Mouse (Mus musculus): ENCODE results near the gene Rnf114. TPM values are rescaled to one million over a fixed set of nuclear protein-coding genes. Genes with fewer than 3 reads are reported as not detected.

Gene Rnf114
- 111 and 118 TPM in 2 replicates for polyA plus RNA-seq (2014; fragmentation: Nextera tagmentation; extraction: Ambion mirVana)

GRCm38 (mm10) chr2:167491757-167492708 lies at the start of gene Rnf114:
TSS of gene Rnf114 (plus strand) at chr2:167492645.
- Histone ChIP-seq H3K27me3 (ENCODE audit: control insufficient read depth, insufficient read depth, low read length) (no peaks in the 10 kb centered on the region; the same call in 1 of the 2 replicates), H3K9ac (replicated peaks; ENCODE audit: low read depth, low read length) (peak within 1 kb of the TSS; percentile 90), H3K4me1 (ENCODE audit: control insufficient read depth, insufficient read depth, low read length) (peaks cover 11% of the 10 kb centered on the region), H3K4me3 (ENCODE audit: low read depth, low read length) (peak within 1 kb of the TSS; percentile 99), H3K9me3 (ENCODE audit: control insufficient read depth, low read length) (no peaks in the 10 kb centered on the region), H3K36me3 (ENCODE audit: control insufficient read depth, insufficient read depth, low read length) (no peaks in the 10 kb centered on the region), H3K4me2 (ENCODE audit: low read depth, low read length) (peak within 1 kb of the TSS; percentile 96), H3K27ac (ENCODE audit: low read depth, low read length) (peak within 1 kb of the TSS; percentile 98)
- ATAC-seq (ENCODE audit: low read depth), result peak; percentile 52
- WGBS, result 4% methylated on average over 51 of the region's 52 CpGs

- Histone ChIP-seq H3K4me2 (ENCODE audit: low read depth, low read length) (no peak overlapping the region), H3K9ac (replicated peaks; ENCODE audit: low read depth, low read length) (no peak overlapping the region), H3K4me1 (ENCODE audit: control insufficient read depth, insufficient read depth, low read length) (no peaks in the 10 kb centered on the region), H3K36me3 (ENCODE audit: control insufficient read depth, insufficient read depth, low read length) (peaks cover 17% of the 10 kb centered on the region), H3K9me3 (ENCODE audit: control insufficient read depth, low read length) (no peaks in the 10 kb centered on the region), H3K4me3 (ENCODE audit: low read depth, low read length) (no peak overlapping the region), H3K27me3 (ENCODE audit: control insufficient read depth, insufficient read depth, low read length) (no peaks in the 10 kb centered on the region), H3K27ac (ENCODE audit: low read depth, low read length) (no peak overlapping the region)
- WGBS, result 95% methylated on average over 4 of the region's 4 CpGs
- ATAC-seq (ENCODE audit: low read depth), result no peak
Measured at GRCm38 (mm10) chr2:167443411-167444193, 48.8 kb upstream of the Rnf114 start.

DNA sequence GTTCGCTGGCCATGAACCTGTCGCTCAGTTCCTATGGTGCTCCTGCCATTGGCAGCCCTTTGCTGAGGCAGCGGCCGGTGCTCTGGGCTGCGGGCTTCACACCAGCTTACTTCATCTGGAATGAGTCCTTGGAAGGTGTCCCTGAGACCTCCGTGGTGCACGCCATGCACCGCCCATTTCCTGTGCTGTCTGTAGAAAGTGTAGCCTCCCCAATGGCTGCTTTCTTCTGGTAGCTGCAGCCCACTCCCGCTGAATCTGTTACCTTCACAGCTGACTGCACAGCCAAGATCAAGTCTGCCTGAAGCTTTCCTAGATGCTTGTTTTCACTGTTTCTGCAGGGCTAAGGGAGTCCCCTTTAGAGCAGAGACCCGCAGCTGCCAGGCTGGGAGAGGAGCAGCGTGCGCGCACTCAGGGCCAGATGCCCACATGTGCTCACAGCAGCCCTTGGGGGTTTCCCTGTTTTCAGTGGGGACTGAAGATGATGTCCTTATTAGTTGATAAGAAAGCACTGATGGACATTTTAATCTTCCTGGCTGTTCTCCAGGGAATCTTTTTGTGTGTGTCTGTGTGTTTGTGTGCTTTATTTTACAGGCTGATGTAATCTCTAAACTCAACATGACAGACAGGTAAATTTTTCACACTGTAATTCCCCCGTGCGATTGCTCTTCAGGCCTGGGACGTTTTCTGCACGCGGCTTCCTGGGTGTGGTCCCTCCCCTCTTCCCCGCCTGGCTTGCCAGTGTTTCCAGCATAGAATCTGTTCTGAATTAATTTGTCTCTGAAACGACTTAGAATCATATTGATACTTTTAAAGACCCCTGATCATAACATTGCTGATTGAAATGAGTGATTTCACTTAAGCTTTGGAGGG lies 46.3 kb upstream of the Rnf114 start:
- H3K4me2 ChIP-seq (ENCODE audit: low read depth, low read length), result no peak overlapping the region
- 82% methylated on average over 20 of the region's 20 CpGs for WGBS
- peak overlapping the region; percentile 4; the same call in 1 of the 2 replicates for H3K27ac ChIP-seq (ENCODE audit: low read depth, low read length)
- H3K9ac ChIP-seq (replicated peaks; ENCODE audit: low read depth, low read length), result no peak overlapping the region
- peaks cover 22% of the 10 kb centered on the region for H3K36me3 ChIP-seq (ENCODE audit: control insufficient read depth, insufficient read depth, low read length)
- H3K4me1 ChIP-seq (ENCODE audit: control insufficient read depth, insufficient read depth, low read length), result no peaks in the 10 kb centered on the region
- no peaks in the 10 kb centered on the region for H3K9me3 ChIP-seq (ENCODE audit: control insufficient read depth, low read length)
- no peaks in the 10 kb centered on the region for H3K27me3 ChIP-seq (ENCODE audit: control insufficient read depth, insufficient read depth, low read length)
- ATAC-seq (ENCODE audit: low read depth), result no peak
- H3K4me3 ChIP-seq (ENCODE audit: low read depth, low read length), result no peak overlapping the region

GRCm38 (mm10) chr2:167447207-167447606 lies 45.2 kb upstream of the Rnf114 start:
- H3K27ac ChIP-seq (ENCODE audit: low read depth, low read length), result no peak overlapping the region
- H3K27me3 ChIP-seq (ENCODE audit: control insufficient read depth, insufficient read depth, low read length), result no peaks in the 10 kb centered on the region
- no peaks in the 10 kb centered on the region for H3K9me3 ChIP-seq (ENCODE audit: control insufficient read depth, low read length)
- no peak overlapping the region for H3K9ac ChIP-seq (replicated peaks; ENCODE audit: low read depth, low read length)
- ATAC-seq (ENCODE audit: low read depth), result no peak
- H3K36me3 ChIP-seq (ENCODE audit: control insufficient read depth, insufficient read depth, low read length), result peaks cover 24% of the 10 kb centered on the region
- no peaks in the 10 kb centered on the region for H3K4me1 ChIP-seq (ENCODE audit: control insufficient read depth, insufficient read depth, low read length)
- H3K4me3 ChIP-seq (ENCODE audit: low read depth, low read length), result no peak overlapping the region
- WGBS, result 96% methylated on average over 7 of the region's 7 CpGs
- no peak overlapping the region for H3K4me2 ChIP-seq (ENCODE audit: low read depth, low read length)

GRCm38 (mm10) chr2:167447629-167448028 lies 44.8 kb upstream of the Rnf114 start:
- 93% methylated on average over 8 of the region's 8 CpGs for WGBS
- peaks cover 23% of the 10 kb centered on the region for H3K36me3 ChIP-seq (ENCODE audit: control insufficient read depth, insufficient read depth, low read length)

DNA sequence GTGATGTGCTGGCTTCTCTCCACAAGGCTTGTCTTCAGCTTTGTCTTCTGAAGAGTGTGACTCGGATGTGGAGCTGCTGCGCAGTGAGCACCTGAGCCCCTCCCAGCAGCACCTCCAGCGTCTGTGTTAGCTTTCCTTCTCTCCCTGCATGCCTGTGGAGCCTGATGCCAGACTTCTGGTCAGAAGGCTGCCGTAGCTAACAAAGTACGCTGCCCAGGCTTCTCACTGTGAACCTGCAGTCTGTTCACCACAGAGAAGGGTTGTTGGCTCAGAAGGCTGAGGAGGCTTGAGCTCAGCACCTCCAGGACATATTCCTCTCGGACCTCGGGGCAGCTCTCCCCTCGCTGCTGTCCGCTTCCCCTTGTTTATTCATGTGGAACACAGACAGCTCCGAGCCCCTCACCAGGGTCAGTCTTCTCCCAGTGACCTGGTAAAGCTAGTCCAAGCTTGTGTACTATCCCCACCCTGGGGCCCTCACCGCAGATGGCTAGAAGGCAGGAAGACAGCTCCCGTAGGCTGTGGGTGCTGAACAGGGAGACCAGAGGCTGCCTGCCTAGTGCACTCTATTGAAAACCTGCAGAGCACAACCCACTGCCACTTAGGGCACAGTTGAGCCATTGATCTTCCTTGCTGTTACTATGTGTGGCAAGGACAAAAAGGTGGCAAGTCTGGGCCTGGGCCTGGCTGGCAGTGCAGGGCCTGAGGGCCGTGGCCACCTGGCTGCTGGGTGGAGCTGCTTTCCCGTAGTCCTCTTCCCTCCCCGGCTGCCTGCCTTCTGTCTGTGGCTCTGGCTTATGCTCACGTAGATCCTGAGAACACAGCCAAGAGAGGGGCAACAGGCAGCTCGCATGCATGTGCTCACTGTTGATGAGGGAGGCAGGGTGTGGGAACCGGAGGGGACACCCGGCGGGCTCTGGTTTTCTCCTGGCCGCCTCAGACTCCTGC lies 42.8 kb upstream of the Rnf114 start:
- peaks cover 23% of the 10 kb centered on the region for H3K36me3 ChIP-seq (ENCODE audit: control insufficient read depth, insufficient read depth, low read length)

More at GRCm38 (mm10) chr2:167447629-167448028, 44.8 kb upstream of the Rnf114 start:
- no peak for ATAC-seq (ENCODE audit: low read depth)
- Histone ChIP-seq H3K4me2 (ENCODE audit: low read depth, low read length) (no peak overlapping the region), H3K9me3 (ENCODE audit: control insufficient read depth, low read length) (no peaks in the 10 kb centered on the region), H3K27ac (ENCODE audit: low read depth, low read length) (no peak overlapping the region), H3K27me3 (ENCODE audit: control insufficient read depth, insufficient read depth, low read length) (no peaks in the 10 kb centered on the region), H3K4me1 (ENCODE audit: control insufficient read depth, insufficient read depth, low read length) (no peaks in the 10 kb centered on the region), H3K9ac (replicated peaks; ENCODE audit: low read depth, low read length) (no peak overlapping the region), H3K4me3 (ENCODE audit: low read depth, low read length) (no peak overlapping the region)

GRCm38 (mm10) chr2:167450647-167451046 lies 41.8 kb upstream of the Rnf114 start:
- H3K9me3 ChIP-seq (ENCODE audit: control insufficient read depth, low read length), result no peaks in the 10 kb centered on the region
- peaks cover 17% of the 10 kb centered on the region; the same call in 1 of the 2 replicates for H3K36me3 ChIP-seq (ENCODE audit: control insufficient read depth, insufficient read depth, low read length)
- no peak for ATAC-seq (ENCODE audit: low read depth)
- H3K4me1 ChIP-seq (ENCODE audit: control insufficient read depth, insufficient read depth, low read length), result no peaks in the 10 kb centered on the region
- H3K27me3 ChIP-seq (ENCODE audit: control insufficient read depth, insufficient read depth, low read length), result no peaks in the 10 kb centered on the region
- no peak overlapping the region for H3K9ac ChIP-seq (replicated peaks; ENCODE audit: low read depth, low read length)
- no peak overlapping the region for H3K27ac ChIP-seq (ENCODE audit: low read depth, low read length)
- WGBS, result 91% methylated on average over 8 of the region's 8 CpGs
- no peak overlapping the region for H3K4me3 ChIP-seq (ENCODE audit: low read depth, low read length)
- H3K4me2 ChIP-seq (ENCODE audit: low read depth, low read length), result no peak overlapping the region

More for the DNA sequence above, 42.8 kb upstream of the Rnf114 start:
- no peaks in the 10 kb centered on the region for H3K27me3 ChIP-seq (ENCODE audit: control insufficient read depth, insufficient read depth, low read length)
- H3K9me3 ChIP-seq (ENCODE audit: control insufficient read depth, low read length), result no peaks in the 10 kb centered on the region
- no peak overlapping the region for H3K4me3 ChIP-seq (ENCODE audit: low read depth, low read length)
- H3K27ac ChIP-seq (ENCODE audit: low read depth, low read length), result no peak overlapping the region
- no peak overlapping the region for H3K4me2 ChIP-seq (ENCODE audit: low read depth, low read length)
- H3K4me1 ChIP-seq (ENCODE audit: control insufficient read depth, insufficient read depth, low read length), result no peaks in the 10 kb centered on the region
- no peak for ATAC-seq (ENCODE audit: low read depth)
- H3K9ac ChIP-seq (replicated peaks; ENCODE audit: low read depth, low read length), result no peak overlapping the region
- WGBS, result 93% methylated on average over 21 of the region's 21 CpGs
